In the genomic region with DNA sequence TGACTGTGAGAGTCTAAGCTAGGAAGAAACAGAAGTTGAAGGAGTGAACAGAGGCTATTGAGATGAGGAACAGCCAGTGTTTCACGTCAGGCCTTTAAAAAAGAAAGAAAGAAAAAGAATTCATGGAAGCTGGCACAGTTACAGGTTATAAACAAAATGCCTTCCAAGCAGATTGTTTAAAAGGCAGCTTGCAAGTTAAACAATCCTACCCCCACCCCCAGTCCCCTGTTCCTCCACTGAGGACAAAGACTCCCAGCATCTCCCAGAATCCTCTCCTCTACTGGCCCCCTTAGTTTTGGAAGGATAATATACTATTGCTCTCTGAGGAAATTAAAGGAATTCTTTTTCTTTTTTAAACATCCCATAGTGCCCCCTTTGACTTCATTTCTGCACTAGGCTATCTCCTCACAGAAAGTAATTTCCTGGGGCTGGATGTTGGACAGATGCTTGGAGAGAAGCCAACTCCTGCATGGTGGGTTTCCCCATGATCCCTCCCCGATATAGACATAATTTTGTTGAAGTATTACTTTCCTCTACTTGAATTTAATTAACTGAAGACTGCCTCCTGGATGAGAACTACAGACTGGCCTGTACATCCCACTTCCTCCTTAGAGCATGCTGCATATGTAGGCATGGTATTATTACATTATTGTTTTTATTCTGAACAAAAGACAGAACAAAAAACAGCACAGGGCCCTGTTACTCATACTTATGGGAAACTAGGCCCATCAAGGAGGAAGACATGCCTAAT, we compare ENCODE assay signal across 22 mouse cellular contexts. TPM values are rescaled to one million over a fixed set of nuclear protein-coding genes. Genes with fewer than 3 reads are reported as not detected.
A peak's percentile ranks its signal among the peaks of the same experiment; 100 is the strongest.
DNase-seq lines count a peak whose midpoint lies in the region; ATAC-seq lines count a peak whose summit lies in the region.
"Had no signal": no experiment of that assay in that cellular context is flagged by ENCODE, and none has a peak within 500 bp of the region (broad histone marks: within the 10 kb centered on the region; RNA-seq: fewer than 3 reads in every experiment).

No protein-coding gene starts in this region.

- no peaks in the 10 kb centered on the region for H3K4me1 ChIP-seq in embryonic facial prominence, embryonic 14.5 days (ENCODE audit: control insufficient read depth, insufficient read depth, low read length)
- H3K4me1 ChIP-seq in embryonic facial prominence, embryonic 10.5 days, result no peaks in the 10 kb centered on the region
- H3K4me1 ChIP-seq in hindbrain, embryonic 16.5 days (ENCODE audit: control insufficient read depth, insufficient read depth, low read depth, low read length), result no peaks in the 10 kb centered on the region
- no peaks in the 10 kb centered on the region for H3K4me1 ChIP-seq in hindbrain, embryonic 10.5 days (replicated peaks)
- H3K4me1 ChIP-seq in neural tube, embryonic 13.5 days (replicated peaks), result peaks cover 8% of the 10 kb centered on the region
- H3K4me1 ChIP-seq: embryonic facial prominence, embryonic 12.5 days; intestine, embryonic 15.5 days; megakaryocyte, embryonic 14.5 days; midbrain, embryonic 15.5 days had no signal

- WGBS in embryonic facial prominence, embryonic 14.5 days, result 37% methylated on average over 2 of the region's 2 CpGs
- 74% methylated on average over 2 of the region's 2 CpGs for WGBS in embryonic facial prominence, embryonic 10.5 days
- 38% methylated on average over 2 of the region's 2 CpGs for WGBS in hindbrain, embryonic 16.5 days
- WGBS in hindbrain, embryonic 10.5 days, result 72% methylated on average over 2 of the region's 2 CpGs
- 27% methylated on average over 2 of the region's 2 CpGs for WGBS in neural tube, embryonic 13.5 days

- H3K9me3 ChIP-seq in embryonic facial prominence, embryonic 14.5 days (ENCODE audit: control insufficient read depth, low read length), result no peaks in the 10 kb centered on the region
- H3K9me3 ChIP-seq in embryonic facial prominence, embryonic 10.5 days, result no peaks in the 10 kb centered on the region
- no peaks in the 10 kb centered on the region for H3K9me3 ChIP-seq in hindbrain, embryonic 16.5 days (ENCODE audit: control insufficient read depth, low read length)
- H3K9me3 ChIP-seq in hindbrain, embryonic 10.5 days, result no peaks in the 10 kb centered on the region
- no peaks in the 10 kb centered on the region for H3K9me3 ChIP-seq in neural tube, embryonic 13.5 days
- H3K9me3 ChIP-seq: embryonic facial prominence, embryonic 12.5 days; intestine, embryonic 15.5 days; megakaryocyte, embryonic 14.5 days; midbrain, embryonic 15.5 days had no signal

- H3K27ac ChIP-seq in embryonic facial prominence, embryonic 14.5 days (replicated peaks; ENCODE audit: low read depth, low read length), result 0 out of 2 replicates have a peak overlapping the region, but pooled peaks have one; percentile 0
- H3K27ac ChIP-seq in embryonic facial prominence, embryonic 10.5 days (replicated peaks), result no peak overlapping the region
- H3K27ac ChIP-seq in hindbrain, embryonic 16.5 days (ENCODE audit: low read depth, low read length), result no peak overlapping the region
- H3K27ac ChIP-seq in hindbrain, embryonic 10.5 days, result no peak overlapping the region
- H3K27ac ChIP-seq in neural tube, embryonic 13.5 days (replicated peaks), result no peak overlapping the region
- H3K27ac ChIP-seq: embryonic facial prominence, embryonic 12.5 days; intestine, embryonic 15.5 days; left cerebral cortex, adult 2 months; liver, embryonic 14.5 days; midbrain, embryonic 15.5 days had no signal

- H3K4me2 ChIP-seq in embryonic facial prominence, embryonic 14.5 days (ENCODE audit: low read depth, low read length), result no peak overlapping the region
- no peak overlapping the region for H3K4me2 ChIP-seq in hindbrain, embryonic 16.5 days (ENCODE audit: low read length)
- no peak overlapping the region for H3K4me2 ChIP-seq in neural tube, embryonic 13.5 days
- H3K4me2 ChIP-seq: embryonic facial prominence, embryonic 12.5 days; intestine, embryonic 15.5 days; midbrain, embryonic 15.5 days had no signal

- H3K4me3 ChIP-seq in embryonic facial prominence, embryonic 14.5 days (ENCODE audit: low read depth, low read length), result no peak overlapping the region
- H3K4me3 ChIP-seq in embryonic facial prominence, embryonic 10.5 days, result no peak overlapping the region
- H3K4me3 ChIP-seq in hindbrain, embryonic 16.5 days (ENCODE audit: low read length), result no peak overlapping the region
- no peak overlapping the region for H3K4me3 ChIP-seq in hindbrain, embryonic 10.5 days
- no peak overlapping the region for H3K4me3 ChIP-seq in neural tube, embryonic 13.5 days
- H3K4me3 ChIP-seq: embryonic facial prominence, embryonic 12.5 days; intestine, embryonic 15.5 days; left cerebral cortex, adult 2 months; megakaryocyte, embryonic 14.5 days; midbrain, embryonic 15.5 days had no signal

- no peaks in the 10 kb centered on the region for H3K27me3 ChIP-seq in embryonic facial prominence, embryonic 14.5 days (replicated peaks; ENCODE audit: control insufficient read depth, insufficient read depth, low read length)
- no peaks in the 10 kb centered on the region for H3K27me3 ChIP-seq in embryonic facial prominence, embryonic 10.5 days (replicated peaks; ENCODE audit: low read depth, poor library complexity, severe bottlenecking)
- H3K27me3 ChIP-seq in hindbrain, embryonic 16.5 days (replicated peaks; ENCODE audit: control insufficient read depth, insufficient read depth, low read length), result no peaks in the 10 kb centered on the region
- H3K27me3 ChIP-seq in hindbrain, embryonic 10.5 days (ENCODE audit: insufficient read depth, poor library complexity, severe bottlenecking), result no peaks in the 10 kb centered on the region
- H3K27me3 ChIP-seq in neural tube, embryonic 13.5 days, result no peaks in the 10 kb centered on the region
- H3K27me3 ChIP-seq: embryonic facial prominence, embryonic 12.5 days; intestine, embryonic 15.5 days; megakaryocyte, embryonic 14.5 days; midbrain, embryonic 15.5 days had no signal

- DNase-seq in embryonic facial prominence, embryonic 14.5 days (ENCODE audit: low spot score), result peak; percentile 44
- DNase-seq in embryonic facial prominence, embryonic 10.5 days (ENCODE audit: low spot score), result no peak
- DNase-seq in hindbrain, embryonic 10.5 days (ENCODE audit: low spot score), result no peak
- DNase-seq in neural tube, embryonic 10.5 days (ENCODE audit: extremely low spot score, low spot score), result no peak
- no peak for DNase-seq in left cerebral cortex, adult 18-20 months (ENCODE audit: low spot score in 2 of 2)
- DNase-seq: adrenal gland, adult 8-10 months; cerebellum, adult 9-11 months; gastrocnemius, postnatal 10 days; heart, adult 18-20 months; heart, postnatal 36 days; kidney, postnatal 36 days; right cerebral cortex, adult 18-20 months; thymus, postnatal 14 days had no signal

- ATAC-seq in embryonic facial prominence, embryonic 14.5 days (ENCODE audit: low read depth), result peak; percentile 22; the same call in 1 of the 2 replicates
- peak; percentile 45; the same call in 1 of the 2 replicates for ATAC-seq in hindbrain, embryonic 16.5 days
- ATAC-seq in neural tube, embryonic 13.5 days (ENCODE audit: low read depth), result peak; percentile 65; the same call in 1 of the 2 replicates
- no peak for ATAC-seq in megakaryocyte, adult 5-6 weeks (ENCODE audit: poor library complexity, severe bottlenecking)
- ATAC-seq: intestine, embryonic 15.5 days; midbrain, embryonic 15.5 days had no signal

- no peak overlapping the region for H3K9ac ChIP-seq in embryonic facial prominence, embryonic 14.5 days (ENCODE audit: low read depth, low read length)
- no peak overlapping the region for H3K9ac ChIP-seq in hindbrain, embryonic 16.5 days (ENCODE audit: low read depth, low read length)
- no peak overlapping the region for H3K9ac ChIP-seq in neural tube, embryonic 13.5 days
- H3K9ac ChIP-seq: embryonic facial prominence, embryonic 12.5 days; intestine, embryonic 15.5 days; liver, embryonic 14.5 days; midbrain, embryonic 15.5 days had no signal

- no peaks in the 10 kb centered on the region for H3K36me3 ChIP-seq in embryonic facial prominence, embryonic 14.5 days (ENCODE audit: control insufficient read depth, insufficient read depth, low read length)
- H3K36me3 ChIP-seq in embryonic facial prominence, embryonic 10.5 days (replicated peaks), result no peaks in the 10 kb centered on the region
- no peaks in the 10 kb centered on the region for H3K36me3 ChIP-seq in hindbrain, embryonic 16.5 days (ENCODE audit: control insufficient read depth, insufficient read depth, low read length)
- H3K36me3 ChIP-seq in hindbrain, embryonic 10.5 days, result no peaks in the 10 kb centered on the region
- no peaks in the 10 kb centered on the region for H3K36me3 ChIP-seq in neural tube, embryonic 13.5 days
- H3K36me3 ChIP-seq: embryonic facial prominence, embryonic 12.5 days; intestine, embryonic 15.5 days; midbrain, embryonic 15.5 days had no signal

RNA-seq across cellular contexts. Expression of a gene that starts 30.7 kb away (rescaled TPM):
- 21.4 and 24.2 TPM in 2 replicates for polyA plus RNA-seq in embryonic facial prominence, embryonic 14.5 days (2014; fragmentation: Nextera tagmentation; extraction: Ambion mirVana)
- 52.5 and 53.4 TPM in 2 replicates for polyA plus RNA-seq in embryonic facial prominence, embryonic 10.5 days (2016; fragmentation: Nextera tagmentation; extraction: Ambion mirVana)
- 17.7 and 19.6 TPM in 2 replicates for polyA plus RNA-seq in hindbrain, embryonic 16.5 days (2015; fragmentation: Nextera tagmentation; extraction: Ambion mirVana)
- polyA plus RNA-seq in hindbrain, embryonic 10.5 days (2016; fragmentation: Nextera tagmentation; extraction: Ambion mirVana), result 35.5 and 48.4 TPM in 2 replicates
- polyA plus RNA-seq in neural tube, embryonic 13.5 days (2015; fragmentation: Nextera tagmentation; extraction: Ambion mirVana), result 21.2 and 25.2 TPM in 2 replicates
- total RNA-seq in megakaryocyte, adult 5-6 weeks (2015), result 8.6 and 10.7 TPM in 2 replicates
- total RNA-seq in megakaryocyte, adult 5-6 weeks (2017), result 10.4 and 12.2 TPM in 2 replicates
- total RNA-seq in left cerebral cortex, adult 18-20 months (2021), result 10 to 100 TPM; 10.4 TPM
